Mouse (Mus musculus): ENCODE data around the gene Sugct.

DNA sequence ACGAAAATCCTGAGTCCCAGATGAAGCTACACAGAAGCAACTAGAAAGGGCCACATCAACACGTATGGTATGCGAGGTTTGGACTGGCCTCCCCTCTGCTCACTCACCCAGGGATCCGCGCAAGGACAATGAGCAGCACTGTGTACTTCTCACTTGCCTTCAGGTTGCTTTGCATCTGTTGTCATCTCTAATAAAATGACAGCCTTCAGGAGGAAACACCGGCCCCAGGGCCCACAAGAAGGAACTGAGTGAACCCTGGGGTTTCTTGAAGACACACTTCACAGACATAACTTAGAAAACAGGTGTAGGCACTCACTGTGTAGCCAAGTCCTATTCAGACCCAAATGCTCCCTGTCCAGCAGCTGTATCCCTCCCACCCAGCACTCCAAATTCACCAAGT is 877.9 kb downstream of the Sugct start:
- no peak for TF ChIP-seq CTCF (IDR thresholded peaks at IDR 0.05 in 2 of 3, conservative IDR thresholded peaks at IDR 0.05 in 1 of 3; ENCODE audit: control insufficient read depth in 1 of 3, insufficient read depth in 1 of 3, low read depth in 2 of 3, low read length in 3 of 3, poor library complexity in 1 of 3, severe bottlenecking in 1 of 3)
- no peak for TF ChIP-seq GATA1 (IDR thresholded peaks at IDR 0.05; ENCODE audit: low read depth, low read length)
- no peak for TF ChIP-seq EP300 (IDR thresholded peaks at IDR 0.05; ENCODE audit: low read depth in 1 of 2, low read length in 2 of 2)
- TF ChIP-seq POLR2A (IDR thresholded peaks at IDR 0.05; ENCODE audit: control insufficient read depth in 1 of 2, insufficient read depth in 1 of 2, low read depth in 1 of 2, low read length in 2 of 2, poor library complexity in 1 of 2), result no peak
